Mouse (Mus musculus) forebrain, embryonic 10.5 days (tissue): Measurements from ENCODE around the gene Moap1. TPM values are rescaled to one million over a fixed set of nuclear protein-coding genes. Genes with fewer than 3 reads are reported as not detected.
A peak's percentile ranks its signal among the peaks of the same experiment; 100 is the strongest.

Source experiments
- DNase-seq: peaks from one replicate; pipeline ENCODE4 v3.0.0-alpha.2; 2017; ENCODE audit warnings: low spot score; ENCODE audit errors: extremely low spot score
- H3K27ac ChIP-seq: fragments of 300-500 bp; sonication (generic); 2 replicates; pipeline ENCODE4 v1.5.1; 2016; ENCODE audit warnings: mild to moderate bottlenecking
- H3K27me3 ChIP-seq: fragments of 300-500 bp; sonication (generic); 2 replicates; pipeline ENCODE4 v1.6.1; 2016; ENCODE audit warnings: mild to moderate bottlenecking; ENCODE audit not compliant: poor library complexity, severe bottlenecking
- H3K36me3 ChIP-seq: fragments of 300-500 bp; sonication (generic); replicated peaks from 2 replicates; pipeline ENCODE4 v1.6.1; 2016; ENCODE audit warnings: mild to moderate bottlenecking, moderate library complexity
- H3K4me1 ChIP-seq: fragments of 300-500 bp; sonication (generic); 2 replicates; pipeline ENCODE4 v1.6.1; 2016
- H3K4me3 ChIP-seq: fragments of 300-500 bp; sonication (generic); 2 replicates; pipeline ENCODE4 v1.5.1; 2016; ENCODE audit warnings: mild to moderate bottlenecking, moderate library complexity
- H3K9me3 ChIP-seq: fragments of 300-500 bp; sonication (generic); 2 replicates; pipeline ENCODE4 v1.6.1; 2016; ENCODE audit warnings: mild to moderate bottlenecking, moderate library complexity
- WGBS: fragments of 180-500 bp; shearing (Covaris S2); methylation state at CpG from one replicate; pipeline ENCODE4 v1.1.7; 2016; 5-methylcytosine and 5-hydroxymethylcytosine counted together
- polyA plus RNA-seq: library from polyadenylated mRNA; unstranded; fragments of >200 nt; fragmentation: Nextera tagmentation; extraction: Ambion mirVana; gene quantifications from 2 replicates; pipeline ENCODE4 v1.2.1, GENCODE M21; 2016

Gene Moap1
- 33.8 and 36.5 TPM in 2 replicates for polyA plus RNA-seq

DNA sequence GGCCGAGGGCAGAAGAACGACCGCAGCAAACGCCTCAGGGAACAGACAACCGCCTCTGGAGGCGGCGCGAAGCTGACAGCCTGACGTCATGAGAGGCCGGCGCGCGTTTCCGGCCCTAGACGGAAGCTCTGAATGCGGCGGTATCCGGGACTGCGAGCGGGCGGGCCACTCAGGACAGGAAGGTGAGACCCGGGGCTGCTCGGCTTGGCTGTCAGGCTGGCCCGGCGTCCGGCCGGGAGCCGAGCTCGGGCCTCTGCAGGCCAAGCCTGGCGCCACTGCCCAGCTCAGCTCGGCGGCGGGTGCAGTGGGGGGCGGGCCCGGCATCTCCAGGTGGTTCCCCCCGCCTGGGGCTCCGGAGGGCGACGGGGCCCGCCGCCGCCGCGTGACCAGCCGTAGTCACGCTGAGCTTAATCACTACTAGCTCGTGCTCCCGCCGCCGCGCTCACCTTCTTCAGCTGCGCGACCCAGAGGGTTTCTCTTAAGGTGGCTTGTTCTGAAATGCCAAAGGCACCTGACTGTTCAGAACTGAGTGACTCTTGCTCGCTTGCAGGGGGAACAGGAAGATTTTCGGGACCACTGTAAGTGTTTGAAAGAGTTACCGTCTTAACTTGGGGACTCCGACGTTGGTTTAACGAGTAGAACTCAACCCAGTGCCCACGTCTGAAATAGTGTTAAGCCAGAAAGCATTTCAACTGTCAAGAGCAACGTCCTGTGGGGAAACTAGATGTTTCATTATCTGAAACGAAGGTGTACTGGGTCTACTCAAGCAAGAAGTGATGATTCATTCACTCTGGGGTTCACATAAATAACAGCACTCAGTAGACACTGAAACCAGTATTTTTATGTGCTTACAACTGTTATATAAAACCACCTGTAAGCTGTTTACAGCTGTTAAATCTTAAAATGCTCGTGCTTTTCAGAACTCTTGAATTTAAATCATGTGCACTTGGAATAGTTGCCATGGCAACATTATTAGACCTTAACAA, at the start of gene Moap1, which contains the start of gene Tmem251:
Moap1 (minus strand) TSS at position 73 of the 986 bp plus-strand sequence.
Tmem251 (plus strand) TSS at position 174 of the 986 bp plus-strand sequence.
- Histone ChIP-seq H3K36me3 (peaks cover 49% of the 10 kb centered on the region), H3K4me1 (peaks cover 30% of the 10 kb centered on the region), H3K27ac (peak within 1 kb of the TSS; percentile 95), H3K27me3 (no peaks in the 10 kb centered on the region), H3K9me3 (no peaks in the 10 kb centered on the region), H3K4me3 (peak within 1 kb of the TSS; percentile 91)
- peak; percentile 90 for DNase-seq
- WGBS: 2% methylated on average over 63 of the region's 63 CpGs

DNA sequence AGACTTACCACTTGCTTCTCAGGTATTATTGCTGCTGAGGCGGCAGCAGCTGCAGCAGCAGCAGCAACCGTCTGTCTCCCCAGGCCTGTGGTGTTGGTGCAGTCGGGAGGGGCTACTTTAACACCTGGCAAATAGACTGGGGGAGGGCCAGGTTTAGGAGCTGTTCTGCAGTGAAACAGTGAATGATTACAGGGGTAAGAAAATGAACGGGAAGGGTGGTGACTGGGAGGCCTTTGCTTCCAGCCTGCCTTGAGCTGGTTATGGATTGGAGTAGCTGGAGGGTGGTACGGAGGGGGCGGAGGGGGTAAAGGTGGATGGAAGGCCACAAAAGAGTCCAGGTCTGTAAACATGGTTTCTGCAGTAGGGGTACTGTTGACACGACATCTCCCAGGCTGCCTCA, 44.5 kb upstream of the Moap1 start:
- Histone ChIP-seq H3K36me3 (peaks cover 95% of the 10 kb centered on the region), H3K27ac (no peak overlapping the region), H3K4me1 (no peaks in the 10 kb centered on the region), H3K9me3 (no peaks in the 10 kb centered on the region), H3K27me3 (no peaks in the 10 kb centered on the region), H3K4me3 (no peak overlapping the region)
- no peak for DNase-seq
- WGBS: 87% methylated on average over 7 of the region's 7 CpGs

DNA sequence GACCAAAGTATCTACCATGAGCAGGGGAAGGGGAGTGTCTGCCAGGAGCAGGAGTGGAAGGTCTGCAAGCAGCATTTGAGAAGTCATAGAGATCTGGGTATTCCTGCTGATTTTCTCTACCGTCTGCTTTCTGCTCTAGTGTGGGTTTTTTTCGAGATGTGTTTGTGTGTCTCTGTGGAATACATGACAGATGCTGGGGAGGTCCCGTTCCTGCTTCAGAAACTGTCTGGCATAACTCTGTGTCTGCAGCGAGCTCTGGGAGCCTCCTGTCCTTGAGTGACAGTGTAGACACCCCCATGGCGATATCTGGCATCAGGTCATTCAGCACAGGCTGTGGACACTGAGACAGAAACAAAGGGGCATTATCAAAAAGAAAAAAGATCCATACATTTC, 42.1 kb upstream of the Moap1 start:
- Histone ChIP-seq H3K4me3 (no peak overlapping the region), H3K27ac (no peak overlapping the region), H3K9me3 (no peaks in the 10 kb centered on the region), H3K4me1 (no peaks in the 10 kb centered on the region), H3K36me3 (peaks cover 91% of the 10 kb centered on the region), H3K27me3 (no peaks in the 10 kb centered on the region)
- no peak for DNase-seq
- WGBS: 92% methylated on average over 5 of the region's 5 CpGs

DNA sequence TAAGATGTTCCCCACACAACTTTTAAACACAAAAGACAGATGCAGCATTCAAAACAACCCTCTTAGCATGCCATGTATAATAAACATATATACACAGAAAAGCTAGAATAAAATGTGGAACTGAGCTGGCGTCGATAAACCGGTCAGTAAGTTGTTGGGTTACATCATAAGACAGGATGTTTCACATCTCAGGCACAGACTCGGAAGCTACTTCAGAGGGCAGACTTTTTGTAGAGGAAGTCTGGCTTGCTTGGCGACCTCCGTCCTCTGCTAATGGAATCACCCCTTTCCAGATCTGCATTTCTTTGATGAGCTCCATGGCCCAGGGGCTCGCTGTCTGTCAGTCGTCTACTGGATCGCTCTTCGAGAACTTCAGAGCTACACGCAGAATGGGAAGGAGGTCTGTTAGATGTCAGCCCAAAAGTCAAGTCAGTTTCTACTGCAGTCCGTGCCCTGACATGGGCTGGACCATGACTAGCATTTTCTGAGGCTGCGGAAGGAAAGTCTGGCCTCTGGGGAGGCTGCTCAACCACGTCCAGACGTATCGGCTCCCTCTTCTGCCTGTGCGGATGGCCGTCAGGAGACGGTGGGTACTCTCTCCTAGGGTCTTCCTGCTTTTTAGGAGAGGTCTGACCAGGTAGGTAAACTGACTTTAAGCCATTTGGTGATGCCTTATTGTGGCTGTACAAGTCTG, 41.6 kb upstream of the Moap1 start:
- Histone ChIP-seq H3K4me1 (no peaks in the 10 kb centered on the region), H3K27me3 (no peaks in the 10 kb centered on the region), H3K36me3 (peaks cover 89% of the 10 kb centered on the region), H3K27ac (no peak overlapping the region), H3K4me3 (no peak overlapping the region), H3K9me3 (no peaks in the 10 kb centered on the region)
- 94% methylated on average over 19 of the region's 19 CpGs for WGBS
- DNase-seq: no peak

DNA sequence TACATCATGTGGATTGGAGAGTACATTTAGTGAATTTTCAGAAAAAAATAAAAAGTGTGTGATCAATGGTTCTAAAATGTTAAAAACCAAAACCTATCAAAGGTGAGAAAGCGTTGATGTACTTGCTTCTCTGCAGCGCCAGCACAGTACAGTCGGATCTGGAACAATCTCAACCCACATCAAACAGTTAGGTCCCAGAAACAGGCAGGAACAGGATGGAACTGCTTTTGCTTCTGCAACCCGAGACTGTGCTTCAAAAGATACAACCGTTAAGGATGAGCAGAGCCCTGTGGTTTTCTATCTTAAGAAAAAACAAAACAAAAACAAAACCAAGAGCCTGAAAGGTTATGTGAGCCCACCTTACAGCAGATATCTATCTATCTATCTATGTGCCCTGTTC, 39.4 kb upstream of the Moap1 start:
- no peaks in the 10 kb centered on the region for H3K4me1 ChIP-seq
- H3K27me3 ChIP-seq: no peaks in the 10 kb centered on the region
- H3K27ac ChIP-seq: no peak overlapping the region
- H3K9me3 ChIP-seq: no peaks in the 10 kb centered on the region
- H3K36me3 ChIP-seq: peaks cover 74% of the 10 kb centered on the region
- WGBS: 92% methylated on average over 5 of the region's 5 CpGs
- H3K4me3 ChIP-seq: no peak overlapping the region
- DNase-seq: no peak

DNA sequence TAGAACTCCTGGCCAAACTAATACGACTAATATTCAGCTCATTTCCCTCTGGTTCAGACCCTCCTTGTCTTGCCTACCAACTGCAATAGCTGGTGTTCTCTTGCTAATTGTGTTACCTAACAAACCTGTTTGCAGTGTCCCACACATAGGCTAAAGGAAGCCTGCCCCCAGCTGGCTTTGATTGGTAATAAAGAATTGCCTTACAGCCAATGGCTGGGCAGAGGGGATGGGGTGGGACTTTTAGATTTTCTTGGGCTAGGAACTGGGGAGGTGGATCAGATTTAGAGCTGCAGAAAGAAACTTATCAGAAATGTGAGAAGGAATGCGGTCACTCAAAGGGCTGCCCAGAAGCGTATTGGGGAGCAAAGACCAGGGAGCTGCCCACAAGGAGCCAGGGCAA, 36.0 kb upstream of the Moap1 start:
- DNase-seq: no peak
- Histone ChIP-seq H3K4me3 (no peak overlapping the region), H3K27ac (no peak overlapping the region), H3K4me1 (no peaks in the 10 kb centered on the region), H3K36me3 (peaks cover 76% of the 10 kb centered on the region), H3K9me3 (no peaks in the 10 kb centered on the region), H3K27me3 (no peaks in the 10 kb centered on the region)
- 50% methylated on average over 3 of the region's 3 CpGs for WGBS

DNA sequence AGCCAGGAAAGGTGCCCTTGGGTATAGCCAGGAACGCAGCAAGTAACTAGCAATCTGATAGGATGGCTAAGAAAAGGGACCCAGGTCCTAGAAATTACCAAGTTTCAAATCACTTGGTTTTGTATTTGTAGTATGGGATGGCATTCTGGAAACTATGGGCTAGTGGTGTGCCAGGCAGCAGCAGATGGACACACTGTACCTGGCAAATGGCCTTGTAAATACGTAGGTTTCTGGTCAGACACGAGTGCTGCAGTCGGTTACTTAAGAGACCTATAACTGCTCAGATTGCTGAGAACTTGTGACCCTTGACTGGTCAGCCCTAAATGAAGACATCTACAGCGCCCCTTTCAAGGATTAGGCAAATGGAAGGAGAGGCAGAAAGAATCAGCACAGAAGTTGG, 34.7 kb upstream of the Moap1 start:
- 85% methylated on average over 5 of the region's 5 CpGs for WGBS
- H3K4me1 ChIP-seq: no peaks in the 10 kb centered on the region
- no peaks in the 10 kb centered on the region for H3K27me3 ChIP-seq
- H3K4me3 ChIP-seq: no peak overlapping the region
- peaks cover 76% of the 10 kb centered on the region for H3K36me3 ChIP-seq
- no peak for DNase-seq
- no peak overlapping the region for H3K27ac ChIP-seq
- no peaks in the 10 kb centered on the region for H3K9me3 ChIP-seq

DNA sequence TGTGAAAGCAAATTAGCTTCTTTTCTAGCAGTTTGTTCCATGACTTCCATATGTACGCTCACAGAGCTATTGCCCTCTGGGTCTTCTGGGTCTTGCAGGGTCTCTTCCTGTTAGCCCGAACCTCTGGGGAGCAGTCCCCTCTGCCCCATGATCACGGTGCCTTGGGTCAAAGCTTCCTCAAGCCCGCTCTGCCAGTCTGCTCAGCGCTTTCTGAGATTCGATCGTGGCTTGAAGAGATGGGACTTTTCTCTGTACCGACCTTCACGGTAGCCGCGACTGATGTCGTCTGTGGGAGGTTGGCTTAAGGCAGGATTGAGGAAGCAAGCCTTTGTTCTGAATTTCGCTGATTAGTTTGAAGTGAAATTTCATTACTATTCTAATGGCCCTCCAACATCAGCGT, 32.6 kb upstream of the Moap1 start:
- DNase-seq: no peak
- H3K9me3 ChIP-seq: peaks cover 2% of the 10 kb centered on the region; the same call in 1 of the 2 replicates
- H3K27ac ChIP-seq: no peak overlapping the region
- no peaks in the 10 kb centered on the region for H3K27me3 ChIP-seq
- 92% methylated on average over 14 of the region's 14 CpGs for WGBS
- H3K36me3 ChIP-seq: peaks cover 78% of the 10 kb centered on the region
- no peaks in the 10 kb centered on the region for H3K4me1 ChIP-seq
- H3K4me3 ChIP-seq: no peak overlapping the region

DNA sequence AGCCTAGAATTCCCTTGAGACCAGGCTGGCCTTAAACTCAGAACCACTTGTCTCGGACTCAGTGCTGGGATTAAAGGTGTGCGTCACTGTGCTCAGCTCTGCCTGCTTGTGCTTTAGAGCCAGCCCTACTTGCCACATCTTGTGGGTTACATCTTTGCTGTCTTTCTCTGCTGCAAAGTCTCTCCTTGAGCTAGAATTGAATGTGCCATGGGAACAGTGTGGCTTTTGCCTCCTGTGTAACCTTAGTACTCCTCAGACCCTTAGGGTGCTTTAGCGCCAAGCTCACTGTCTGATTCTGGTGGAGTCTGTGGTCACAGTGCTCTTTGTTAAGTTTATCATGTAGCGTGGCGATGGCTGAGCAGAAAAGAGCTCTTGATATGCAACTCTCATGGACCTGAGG, 29.2 kb upstream of the Moap1 start:
- Histone ChIP-seq H3K9me3 (peaks cover 2% of the 10 kb centered on the region; the same call in 1 of the 2 replicates), H3K36me3 (peaks cover 99% of the 10 kb centered on the region)
- 95% methylated on average over 5 of the region's 5 CpGs for WGBS

DNA sequence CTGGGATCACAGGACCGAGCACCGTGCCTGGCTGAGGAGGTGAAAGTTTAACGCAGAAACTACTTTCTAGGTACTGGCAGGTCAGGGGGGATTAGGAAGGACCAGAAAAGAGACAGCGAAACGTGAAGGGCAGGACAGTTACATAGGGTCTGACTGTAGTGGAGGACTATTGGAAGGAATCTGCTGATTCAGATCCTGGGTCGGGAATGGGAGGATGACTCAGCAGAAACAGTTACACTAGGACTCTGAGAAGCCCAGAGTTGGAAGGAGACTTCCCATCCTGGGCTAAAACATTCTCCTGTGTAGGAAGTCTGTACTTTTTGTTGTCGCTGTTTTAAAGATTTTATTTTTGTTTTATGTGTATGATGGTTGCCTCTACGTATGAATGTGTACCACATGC, 28.1 kb upstream of the Moap1 start:
- Histone ChIP-seq H3K4me1 (no peaks in the 10 kb centered on the region), H3K27ac (no peak overlapping the region), H3K4me3 (no peak overlapping the region), H3K27me3 (no peaks in the 10 kb centered on the region), H3K36me3 (peaks cover 99% of the 10 kb centered on the region), H3K9me3 (peaks cover 2% of the 10 kb centered on the region; the same call in 1 of the 2 replicates)
- WGBS: 97% methylated on average over 8 of the region's 8 CpGs
- no peak for DNase-seq

More for the DNA sequence above, 29.2 kb upstream of the Moap1 start:
- H3K27me3 ChIP-seq: no peaks in the 10 kb centered on the region
- no peak overlapping the region for H3K4me3 ChIP-seq
- no peak for DNase-seq
- no peak overlapping the region for H3K27ac ChIP-seq
- H3K4me1 ChIP-seq: no peaks in the 10 kb centered on the region

DNA sequence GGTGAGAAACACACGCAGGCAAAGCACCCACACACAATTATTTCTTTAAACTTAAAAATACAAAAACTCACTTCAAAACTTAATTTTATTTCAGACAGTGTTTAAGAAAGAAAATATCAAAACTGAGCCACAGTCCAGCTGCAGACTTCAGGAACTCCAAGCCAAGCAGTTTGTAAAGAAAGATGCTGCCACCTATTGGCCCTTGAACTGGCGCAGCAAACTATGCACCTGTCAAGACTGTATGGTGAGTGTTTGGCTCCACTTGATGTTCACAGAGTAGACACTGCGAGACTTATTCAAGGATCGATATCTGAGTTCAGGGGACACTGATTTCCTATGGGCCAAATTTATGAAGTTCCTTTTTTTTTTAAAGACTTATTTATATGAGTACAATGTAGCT, 25.5 kb upstream of the Moap1 start:
- H3K4me3 ChIP-seq: no peak overlapping the region
- H3K36me3 ChIP-seq: peaks cover 98% of the 10 kb centered on the region
- no peaks in the 10 kb centered on the region for H3K4me1 ChIP-seq
- no peak for DNase-seq
- WGBS: 95% methylated on average over 4 of the region's 4 CpGs
- H3K27me3 ChIP-seq: no peaks in the 10 kb centered on the region
- no peak overlapping the region for H3K27ac ChIP-seq
- peaks cover 2% of the 10 kb centered on the region; the same call in 1 of the 2 replicates for H3K9me3 ChIP-seq

DNA sequence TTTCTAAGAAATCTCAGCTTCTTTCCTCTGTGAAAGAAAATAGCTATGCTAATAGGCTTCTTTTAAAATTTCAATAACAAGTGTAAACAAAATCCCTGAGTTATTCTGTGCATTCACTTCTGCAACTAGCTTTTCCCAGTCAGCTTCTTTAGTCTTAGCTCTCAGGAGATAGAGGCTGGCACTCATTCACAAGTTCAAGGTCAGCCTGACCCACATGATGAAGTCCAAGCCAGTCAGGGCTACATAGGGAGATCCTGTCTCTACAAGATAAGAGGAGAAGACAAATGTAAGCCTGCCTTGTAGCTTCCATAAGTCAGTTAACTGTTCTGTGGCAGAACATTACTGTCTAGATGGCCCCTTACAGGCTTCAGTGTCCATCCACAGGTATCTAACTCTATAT, 20.2 kb upstream of the Moap1 start:
- H3K27ac ChIP-seq: no peak overlapping the region
- H3K9me3 ChIP-seq: no peaks in the 10 kb centered on the region
- DNase-seq: no peak
- H3K4me1 ChIP-seq: peaks cover 16% of the 10 kb centered on the region
- H3K36me3 ChIP-seq: peaks cover 79% of the 10 kb centered on the region
- H3K4me3 ChIP-seq: no peak overlapping the region
- no peaks in the 10 kb centered on the region for H3K27me3 ChIP-seq

DNA sequence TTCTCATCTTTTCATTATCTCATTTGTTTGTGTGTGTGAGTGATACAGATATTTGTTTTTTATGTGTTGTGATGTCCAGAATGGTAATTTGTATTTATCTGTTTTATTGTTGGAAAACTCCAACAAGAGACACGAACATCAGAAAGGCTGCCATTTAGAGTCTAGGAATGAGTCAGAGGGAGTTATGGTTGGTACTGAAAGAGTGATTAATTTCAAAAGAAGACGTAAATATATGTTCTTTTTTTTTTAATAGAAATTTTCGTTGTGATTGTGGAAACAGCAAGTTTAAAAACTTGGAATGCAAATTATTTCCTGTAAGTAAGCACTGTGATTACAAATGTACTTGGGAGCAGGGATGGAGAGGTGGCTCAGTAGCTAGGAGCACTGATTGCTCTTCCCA, 18.2 kb upstream of the Moap1 start:
- Histone ChIP-seq H3K27ac (no peak overlapping the region), H3K4me3 (no peak overlapping the region), H3K36me3 (peaks cover 59% of the 10 kb centered on the region), H3K9me3 (no peaks in the 10 kb centered on the region), H3K27me3 (no peaks in the 10 kb centered on the region), H3K4me1 (peaks cover 26% of the 10 kb centered on the region)
- 91% methylated on average over 3 of the region's 3 CpGs for WGBS
- DNase-seq: no peak
